Comparison of ENCODE assay signal across 15 mouse cellular contexts in the genomic region with DNA sequence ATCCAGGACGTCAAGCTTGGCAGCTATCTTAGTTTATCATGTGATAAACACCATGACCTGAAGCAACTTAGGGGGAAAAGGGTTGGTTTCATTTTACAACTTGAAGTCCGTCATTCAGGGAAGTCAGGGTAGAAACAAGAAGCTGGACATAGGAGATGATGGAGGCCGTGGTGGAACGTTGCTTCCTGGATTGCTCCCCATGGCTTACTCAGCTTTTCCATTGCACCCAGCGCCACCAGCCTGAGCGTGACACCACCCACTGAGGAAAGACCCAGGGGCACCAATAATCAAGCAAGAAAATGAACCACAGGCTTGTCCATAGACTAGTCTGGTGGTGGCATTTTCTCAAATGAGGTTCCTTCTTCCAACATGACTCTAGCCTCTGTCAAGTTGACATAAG. TPM values are rescaled to one million over a fixed set of nuclear protein-coding genes. Genes with fewer than 3 reads are reported as not detected.
A peak's percentile ranks its signal among the peaks of the same experiment; 100 is the strongest.
DNase-seq lines count a peak whose midpoint lies in the region; ATAC-seq and TF ChIP-seq lines count a peak whose summit lies in the region.
"Had no signal": no experiment of that assay in that cellular context is flagged by ENCODE, and none has a peak within 500 bp of the region (broad histone marks: within the 10 kb centered on the region; RNA-seq: fewer than 3 reads in every experiment).

No protein-coding gene starts in this region.

- no peaks in the 10 kb centered on the region for H3K9me3 ChIP-seq in liver, embryonic 12.5 days (replicated peaks)
- no peaks in the 10 kb centered on the region for H3K9me3 ChIP-seq in lung, postnatal 0 days (ENCODE audit: low read length)
- H3K9me3 ChIP-seq in stomach, embryonic 16.5 days (replicated peaks; ENCODE audit: control insufficient read depth, low read length) = no peaks in the 10 kb centered on the region
- H3K9me3 ChIP-seq: hindbrain, embryonic 15.5 days; limb, embryonic 12.5 days had no signal

- peaks cover 63% of the 10 kb centered on the region for H3K4me1 ChIP-seq in liver, embryonic 12.5 days
- H3K4me1 ChIP-seq in embryonic fibroblast, embryonic 13.5 days (ENCODE audit: control insufficient read depth, insufficient read depth, low read length) = no peaks in the 10 kb centered on the region
- H3K4me1 ChIP-seq in lung, postnatal 0 days (ENCODE audit: insufficient read depth, low read depth, low read length) = no peaks in the 10 kb centered on the region
- H3K4me1 ChIP-seq in stomach, embryonic 16.5 days (ENCODE audit: control insufficient read depth, insufficient read depth, low read length) = peaks cover 7% of the 10 kb centered on the region; the same call in 1 of the 2 replicates
- H3K4me1 ChIP-seq: hindbrain, embryonic 15.5 days had no signal

- no peak for TF ChIP-seq CTCF in embryonic fibroblast, embryonic 13.5 days (IDR thresholded peaks at IDR 0.05; ENCODE audit: borderline replicate concordance, insufficient read depth, low read length)
- no peak for TF ChIP-seq CTCF in lung, postnatal 0 days (IDR thresholded peaks at IDR 0.05)

- H3K27ac ChIP-seq in liver, embryonic 12.5 days = peak overlapping the region; percentile 53
- H3K27ac ChIP-seq in embryonic fibroblast, embryonic 13.5 days (ENCODE audit: insufficient read depth, low read length) = peak overlapping the region; percentile 91
- peak overlapping the region; percentile 73 for H3K27ac ChIP-seq in lung, postnatal 0 days (ENCODE audit: low read length)
- peak overlapping the region; percentile 84 for H3K27ac ChIP-seq in stomach, embryonic 16.5 days (ENCODE audit: low read length)
- H3K27ac ChIP-seq: hindbrain, embryonic 15.5 days; kidney, postnatal 0 days; limb, embryonic 12.5 days had no signal

- peaks cover 100% of the 10 kb centered on the region for H3K36me3 ChIP-seq in liver, embryonic 12.5 days
- peaks cover 9% of the 10 kb centered on the region; the same call in 1 of the 2 replicates for H3K36me3 ChIP-seq in lung, postnatal 0 days (ENCODE audit: insufficient read depth, low read length)
- H3K36me3 ChIP-seq in stomach, embryonic 16.5 days (ENCODE audit: control insufficient read depth, insufficient read depth, low read length) = peaks cover 7% of the 10 kb centered on the region

- TF ChIP-seq POLR2A in embryonic fibroblast, embryonic 13.5 days (IDR thresholded peaks at IDR 0.05; ENCODE audit: low read depth, low read length) = no peak

- H3K9ac ChIP-seq in liver, embryonic 12.5 days = 0 out of 2 replicates have a peak overlapping the region, but pooled peaks have one; percentile 39
- H3K9ac ChIP-seq in lung, postnatal 0 days (replicated peaks; ENCODE audit: low read depth) = no peak overlapping the region
- H3K9ac ChIP-seq in stomach, embryonic 16.5 days (ENCODE audit: low read length) = no peak overlapping the region
- H3K9ac ChIP-seq: hindbrain, embryonic 15.5 days; limb, embryonic 12.5 days had no signal

- DNase-seq in liver = no peak
- DNase-seq in lung, postnatal 0 days (ENCODE audit: low spot score) = no peak
- DNase-seq in layer of hippocampus, postnatal 25 days (ENCODE audit: extremely low spot score in 1 of 2, low spot score in 1 of 2) = no peak
- no peak for DNase-seq in adrenal gland, postnatal 25 days
- DNase-seq: cerebellum, adult 8-10 months; layer of hippocampus, postnatal 36 days; right cerebral cortex, postnatal 4 days had no signal

- H3K4me3 ChIP-seq in liver, embryonic 12.5 days = no peak overlapping the region
- H3K4me3 ChIP-seq in embryonic fibroblast, embryonic 13.5 days (ENCODE audit: insufficient read depth, low read length) = no peak overlapping the region
- H3K4me3 ChIP-seq in lung, postnatal 0 days (ENCODE audit: low read depth, low read length) = no peak overlapping the region
- H3K4me3 ChIP-seq in stomach, embryonic 16.5 days (replicated peaks; ENCODE audit: low read length) = no peak overlapping the region
- H3K4me3 ChIP-seq: hindbrain, embryonic 15.5 days; limb, embryonic 12.5 days had no signal

- no peak overlapping the region for H3K4me2 ChIP-seq in liver, embryonic 12.5 days
- H3K4me2 ChIP-seq in lung, postnatal 0 days (replicated peaks; ENCODE audit: low read depth, low read length) = no peak overlapping the region
- H3K4me2 ChIP-seq in stomach, embryonic 16.5 days (ENCODE audit: low read depth, low read length) = no peak overlapping the region
- H3K4me2 ChIP-seq: hindbrain, embryonic 15.5 days; limb, embryonic 12.5 days had no signal

- WGBS in liver, embryonic 12.5 days (ENCODE audit: insufficient replicate concordance) = 83% methylated on average over 6 of the region's 6 CpGs
- 74% methylated on average over 6 of the region's 6 CpGs for WGBS in lung, postnatal 0 days
- 79% methylated on average over 6 of the region's 6 CpGs for WGBS in stomach, embryonic 16.5 days

- no peak for TF ChIP-seq EP300 in lung, postnatal 0 days (IDR thresholded peaks at IDR 0.05)

- ATAC-seq in liver, embryonic 12.5 days = no peak
- ATAC-seq in lung, postnatal 0 days = no peak
- no peak for ATAC-seq in stomach, embryonic 16.5 days (ENCODE audit: insufficient read depth, low FRiP score)

- no peaks in the 10 kb centered on the region for H3K27me3 ChIP-seq in liver, embryonic 12.5 days (replicated peaks)
- H3K27me3 ChIP-seq in lung, postnatal 0 days (replicated peaks; ENCODE audit: insufficient read depth, low read length) = no peaks in the 10 kb centered on the region
- H3K27me3 ChIP-seq in stomach, embryonic 16.5 days (ENCODE audit: control insufficient read depth, insufficient read depth, low read length) = no peaks in the 10 kb centered on the region
- H3K27me3 ChIP-seq: hindbrain, embryonic 15.5 days; limb, embryonic 12.5 days had no signal

RNA-seq across cellular contexts. Expression of a gene that starts 11.1 kb away (rescaled TPM):
- polyA plus RNA-seq in liver, embryonic 12.5 days (2016; fragmentation: Nextera tagmentation; extraction: Ambion mirVana) = 37.2 and 39.1 TPM in 2 replicates
- 58.1 and 78.4 TPM in 2 replicates for polyA plus RNA-seq in embryonic fibroblast, embryonic 13.5 days (2011; ENCODE audit: insufficient read length, low read depth, missing spikeins)
- 20.3 and 21.1 TPM in 2 replicates for polyA plus RNA-seq in lung, postnatal 0 days (2015; fragmentation: Nextera tagmentation; extraction: Ambion mirVana)
- 21.4 and 23.0 TPM in 2 replicates for polyA plus RNA-seq in stomach, embryonic 16.5 days (2015; fragmentation: Nextera tagmentation; extraction: Ambion mirVana)
- total RNA-seq in layer of hippocampus, postnatal 25 days (2021) = 10 to 100 TPM; 11.3 to 13.7 TPM
- total RNA-seq in adrenal gland, postnatal 25 days (2021) = 58.2 and 64.5 TPM in 2 replicates

RNA-seq across cellular contexts. Expression of a gene that starts 18.2 kb away (rescaled TPM):
- polyA plus RNA-seq in liver, embryonic 12.5 days (2016; fragmentation: Nextera tagmentation; extraction: Ambion mirVana) = 16.1 and 17.4 TPM in 2 replicates
- polyA plus RNA-seq in embryonic fibroblast, embryonic 13.5 days (2011; ENCODE audit: insufficient read length, low read depth, missing spikeins) = 8.3 and 10.9 TPM in 2 replicates
- 0.56 and 0.87 TPM in 2 replicates for polyA plus RNA-seq in lung, postnatal 0 days (2015; fragmentation: Nextera tagmentation; extraction: Ambion mirVana)
- polyA plus RNA-seq in stomach, embryonic 16.5 days (2015; fragmentation: Nextera tagmentation; extraction: Ambion mirVana) = 12.2 and 12.7 TPM in 2 replicates
- under 1 TPM; 0.07 to 0.19 TPM for total RNA-seq in layer of hippocampus, postnatal 25 days (2021)
- total RNA-seq in adrenal gland, postnatal 25 days (2021) = 1.1 and 1.6 TPM in 2 replicates
- total RNA-seq: heart, adult 18-20 months had no signal

RNA-seq across cellular contexts. Expression of a gene that starts 48.8 kb away (rescaled TPM):
- not detected in 2 replicates for polyA plus RNA-seq in liver, embryonic 12.5 days (2016; fragmentation: Nextera tagmentation; extraction: Ambion mirVana)
- not detected in 2 replicates for polyA plus RNA-seq in embryonic fibroblast, embryonic 13.5 days (2011; ENCODE audit: insufficient read length, low read depth, missing spikeins)
- polyA plus RNA-seq in lung, postnatal 0 days (2015; fragmentation: Nextera tagmentation; extraction: Ambion mirVana) = not detected in 2 replicates
- polyA plus RNA-seq in stomach, embryonic 16.5 days (2015; fragmentation: Nextera tagmentation; extraction: Ambion mirVana) = 0.19 and 0.65 TPM in 2 replicates
- 1 to 10 TPM; 3.3 to 3.8 TPM for total RNA-seq in layer of hippocampus, postnatal 25 days (2021)
- 2.1 and 3.5 TPM in 2 replicates for total RNA-seq in adrenal gland, postnatal 25 days (2021)
- total RNA-seq: ES-E14; heart, adult 18-20 months had no signal
- polyA plus RNA-seq: limb, embryonic 12.5 days had no signal
